Comparison of ENCODE assay signal across 7 mouse cellular contexts in the genomic region with DNA sequence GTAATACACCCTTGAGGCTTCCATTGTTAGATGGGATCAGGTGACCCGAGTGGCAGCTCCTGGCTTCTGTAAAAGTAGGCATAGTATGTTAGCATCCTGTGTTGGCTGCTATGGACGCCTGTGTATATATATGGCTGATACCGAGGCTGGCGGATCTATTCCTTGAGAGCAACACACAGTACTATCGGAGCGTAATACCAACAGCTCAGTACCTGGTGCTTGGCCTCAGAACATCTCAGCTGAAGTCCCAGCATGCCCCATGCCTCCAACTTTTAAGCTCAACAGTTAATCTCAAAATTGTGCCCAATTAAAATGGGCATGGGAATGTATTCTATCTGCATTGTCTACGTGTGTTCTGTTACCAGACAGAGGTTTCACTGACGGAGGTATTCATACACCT.
DNase-seq lines count a peak whose midpoint lies in the region; ATAC-seq and TF ChIP-seq lines count a peak whose summit lies in the region.

No protein-coding gene starts in this region.

- 9% methylated on average over 8 of the region's 8 CpGs for WGBS in lung, embryonic 14.5 days
- WGBS in forebrain, embryonic 10.5 days, result 37% methylated on average over 8 of the region's 8 CpGs
- WGBS in intestine, embryonic 16.5 days, result 36% methylated on average over 8 of the region's 8 CpGs

- ATAC-seq in lung, embryonic 14.5 days (ENCODE audit: insufficient read depth), result no peak
- no peak for ATAC-seq in intestine, embryonic 16.5 days

- peak overlapping the region; percentile 80 for H3K4me2 ChIP-seq in lung, embryonic 14.5 days
- peak overlapping the region; percentile 45 for H3K4me2 ChIP-seq in intestine, embryonic 16.5 days (ENCODE audit: low read depth, low read length)

- no peaks in the 10 kb centered on the region; the same call in 1 of the 2 replicates for H3K36me3 ChIP-seq in lung, embryonic 14.5 days (ENCODE audit: insufficient read depth)
- peaks cover 17% of the 10 kb centered on the region for H3K36me3 ChIP-seq in forebrain, embryonic 10.5 days (replicated peaks)
- no peaks in the 10 kb centered on the region for H3K36me3 ChIP-seq in intestine, embryonic 16.5 days (ENCODE audit: control insufficient read depth, insufficient read depth, low read length)

- H3K4me3 ChIP-seq in lung, embryonic 14.5 days (ENCODE audit: low read depth, low read length), result peak overlapping the region; percentile 55
- H3K4me3 ChIP-seq in forebrain, embryonic 10.5 days, result peak overlapping the region; percentile 60
- peak overlapping the region; percentile 63 for H3K4me3 ChIP-seq in intestine, embryonic 16.5 days (ENCODE audit: low read length)

- peak; percentile 45 for DNase-seq in lung, embryonic 14.5 days
- no peak for DNase-seq in lung, postnatal 25 days (ENCODE audit: low spot score)
- DNase-seq in forebrain, embryonic 10.5 days (ENCODE audit: extremely low spot score, low spot score), result no peak
- DNase-seq in retina, postnatal 1 day, result peak; percentile 33
- no peak for DNase-seq in left cerebral cortex, postnatal 4 days
- no peak for DNase-seq in frontal cortex, postnatal 36 days (ENCODE audit: low spot score in 2 of 2)

- TF ChIP-seq CTCF in lung, embryonic 14.5 days (IDR thresholded peaks at IDR 0.05; ENCODE audit: low read depth), result no peak

- intact Hi-C loops in left cerebral cortex, postnatal 4 days (cut with DNase I), result loop anchor here (5.0 kb wide), 1 partner anchor 155 kb away; no protein-coding TSS in a partner anchor

- H3K27ac ChIP-seq in lung, embryonic 14.5 days (ENCODE audit: low read depth), result peak overlapping the region; percentile 81
- H3K27ac ChIP-seq in forebrain, embryonic 10.5 days, result peak overlapping the region; percentile 89
- peak overlapping the region; percentile 57; the same call in 1 of the 2 replicates for H3K27ac ChIP-seq in intestine, embryonic 16.5 days (ENCODE audit: low read length)

- peaks cover 7% of the 10 kb centered on the region; the same call in 1 of the 2 replicates for H3K4me1 ChIP-seq in lung, embryonic 14.5 days (ENCODE audit: insufficient read depth)
- peaks cover 79% of the 10 kb centered on the region for H3K4me1 ChIP-seq in forebrain, embryonic 10.5 days
- peaks cover 3% of the 10 kb centered on the region for H3K4me1 ChIP-seq in intestine, embryonic 16.5 days (ENCODE audit: control insufficient read depth, insufficient read depth, low read length)

- peak overlapping the region; percentile 77 for H3K9ac ChIP-seq in lung, embryonic 14.5 days
- H3K9ac ChIP-seq in intestine, embryonic 16.5 days (ENCODE audit: low read depth, low read length), result peak overlapping the region; percentile 73

- H3K9me3 ChIP-seq in lung, embryonic 14.5 days (ENCODE audit: low read depth, low read length), result no peaks in the 10 kb centered on the region
- H3K9me3 ChIP-seq in forebrain, embryonic 10.5 days, result no peaks in the 10 kb centered on the region
- H3K9me3 ChIP-seq in intestine, embryonic 16.5 days (ENCODE audit: control insufficient read depth, low read length), result no peaks in the 10 kb centered on the region

- H3K27me3 ChIP-seq in lung, embryonic 14.5 days (ENCODE audit: insufficient read depth, low read length), result 0 out of 2 replicates have a peak, but pooled peaks cover 4% of the 10 kb centered on the region
- no peaks in the 10 kb centered on the region for H3K27me3 ChIP-seq in forebrain, embryonic 10.5 days (ENCODE audit: poor library complexity, severe bottlenecking)
- H3K27me3 ChIP-seq in intestine, embryonic 16.5 days (replicated peaks; ENCODE audit: control insufficient read depth, insufficient read depth, low read length), result no peaks in the 10 kb centered on the region

Comparison
In these comparisons a context has a peak if more than half of its experiments do, and no peak if none do; other contexts are left out.
1. DNase-seq: peak in lung, embryonic 14.5 days (single experiment) and retina, postnatal 1 day (single experiment); none in lung, postnatal 25 days (single experiment), forebrain, embryonic 10.5 days (single experiment), left cerebral cortex, postnatal 4 days (single experiment) and frontal cortex, postnatal 36 days (0 of 2).
2. Peak in every context shown above with its lines, with median percentiles within 50 percentile points of each other: H3K27ac ChIP-seq and H3K4me3 ChIP-seq.